Mouse (Mus musculus): ENCODE measurements around the gene Irf5. TPM values are rescaled to one million over a fixed set of nuclear protein-coding genes. Genes with fewer than 3 reads are reported as not detected.
"Not testable (repeated sequence)": the region's sequence is repeated elsewhere in the genome, so short reads cannot be mapped to it uniquely, and the experiment has no call there.

The Irf5 gene
- total RNA-seq, 2 experiments from 2014 or later, result 1.6 to 3.7 TPM

DNA sequence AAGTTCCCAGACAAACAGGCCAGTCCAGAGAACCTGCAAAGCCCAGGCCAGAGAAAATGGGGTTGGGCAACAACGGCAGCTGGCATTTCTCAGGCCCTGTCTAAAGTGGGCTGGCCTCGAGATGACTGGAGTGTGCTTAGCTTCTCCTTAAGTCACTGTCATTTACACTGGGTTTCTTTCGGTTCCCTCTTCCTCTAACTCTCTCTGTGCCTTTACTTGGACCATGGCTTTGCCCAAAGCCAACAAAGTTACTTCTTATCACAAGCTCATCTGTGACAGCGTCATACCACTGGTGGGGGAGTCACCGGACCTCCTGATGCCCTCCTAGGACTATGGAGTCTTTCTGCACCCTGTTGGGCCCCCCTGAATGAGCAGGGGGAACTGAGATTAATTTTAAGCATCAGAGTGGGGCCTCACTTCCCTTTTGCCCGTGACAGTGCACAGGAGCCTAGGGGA lies 2.4 kb upstream of the Irf5 start:
- intact Hi-C loops (cut with DNase I), result no loop called here
- DNase-seq, result no peak

DNA sequence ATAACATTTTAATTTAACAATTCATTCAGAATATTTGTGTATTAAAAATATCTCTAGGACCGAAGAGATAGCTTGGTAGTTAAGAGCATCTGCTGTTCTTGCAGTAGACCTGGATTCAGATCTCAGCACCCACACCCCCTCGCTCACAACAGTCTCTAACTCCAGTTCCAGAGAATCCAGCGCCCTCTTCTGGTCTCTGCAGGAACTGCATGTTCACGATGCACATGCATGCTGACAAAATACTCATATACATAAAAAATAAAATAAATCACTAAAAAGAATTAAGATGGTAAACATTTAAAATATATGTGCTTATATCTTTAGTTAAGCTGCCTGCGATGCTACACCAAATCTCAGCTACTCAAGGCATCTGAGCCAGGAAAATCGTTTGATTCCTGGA lies 1.2 kb upstream of the Irf5 start:
- DNase-seq, result no peak
- intact Hi-C loops (cut with DNase I), result no loop called here

DNA sequence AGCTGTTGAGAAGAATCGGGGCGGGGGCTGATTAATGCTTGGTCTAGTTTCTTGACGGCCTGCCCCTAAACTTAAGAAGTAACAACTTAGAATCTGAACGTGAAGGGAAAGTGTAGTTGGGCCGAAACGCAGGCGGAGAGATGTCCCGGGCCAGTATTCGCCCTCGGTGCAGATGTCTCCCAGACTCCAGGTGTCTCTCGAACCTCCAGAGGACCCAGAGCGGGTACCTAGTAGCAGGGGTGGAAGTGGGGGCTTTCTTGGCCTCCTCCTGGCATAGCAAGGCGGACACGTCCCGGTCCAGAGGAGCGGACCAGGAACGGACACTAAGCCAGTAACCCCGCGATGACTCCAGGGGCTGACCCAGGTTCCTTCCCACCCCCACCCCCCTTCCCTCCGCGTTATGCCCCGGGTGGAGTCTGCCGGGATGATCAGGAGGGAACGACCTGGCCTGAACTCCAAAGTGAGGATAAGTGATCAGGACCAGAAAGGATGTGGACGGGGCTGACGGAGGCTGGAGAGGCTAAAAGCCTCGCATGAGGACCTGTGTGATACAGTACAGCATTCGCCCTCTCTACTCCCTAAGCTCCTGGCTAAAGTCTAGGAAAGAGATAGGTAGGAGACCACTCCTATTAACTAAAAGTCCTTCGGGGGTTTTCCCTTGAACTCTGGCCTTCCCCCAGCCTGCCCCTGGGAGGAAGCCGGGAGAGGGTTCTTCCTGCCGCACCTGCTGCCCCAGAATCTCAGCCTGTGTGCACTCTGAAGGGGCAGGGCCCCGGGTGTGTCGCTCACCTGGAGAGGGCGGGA lies 1.1 kb downstream of the Irf5 start:
- DNase-seq, result no peak
- intact Hi-C loops (cut with DNase I), result no loop called here

DNA sequence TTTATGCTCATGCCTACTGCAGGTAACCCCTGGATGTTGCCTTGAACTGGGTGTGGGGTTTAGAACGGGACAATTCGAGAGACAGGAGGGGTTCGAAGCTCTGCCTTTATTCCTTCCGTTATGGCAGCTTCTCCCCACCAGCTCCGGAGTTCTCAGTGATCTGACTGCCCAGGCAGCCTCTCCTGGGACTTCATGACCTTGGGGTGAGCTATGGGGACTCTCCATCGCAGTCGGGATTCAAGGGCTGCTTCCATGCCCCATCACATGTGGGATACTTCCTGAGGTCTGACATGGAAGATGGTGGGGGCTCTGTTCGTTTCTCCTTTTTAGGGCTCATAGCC lies 1.7 kb downstream of the Irf5 start:
- intact Hi-C loops (cut with DNase I), result no loop called here

DNA sequence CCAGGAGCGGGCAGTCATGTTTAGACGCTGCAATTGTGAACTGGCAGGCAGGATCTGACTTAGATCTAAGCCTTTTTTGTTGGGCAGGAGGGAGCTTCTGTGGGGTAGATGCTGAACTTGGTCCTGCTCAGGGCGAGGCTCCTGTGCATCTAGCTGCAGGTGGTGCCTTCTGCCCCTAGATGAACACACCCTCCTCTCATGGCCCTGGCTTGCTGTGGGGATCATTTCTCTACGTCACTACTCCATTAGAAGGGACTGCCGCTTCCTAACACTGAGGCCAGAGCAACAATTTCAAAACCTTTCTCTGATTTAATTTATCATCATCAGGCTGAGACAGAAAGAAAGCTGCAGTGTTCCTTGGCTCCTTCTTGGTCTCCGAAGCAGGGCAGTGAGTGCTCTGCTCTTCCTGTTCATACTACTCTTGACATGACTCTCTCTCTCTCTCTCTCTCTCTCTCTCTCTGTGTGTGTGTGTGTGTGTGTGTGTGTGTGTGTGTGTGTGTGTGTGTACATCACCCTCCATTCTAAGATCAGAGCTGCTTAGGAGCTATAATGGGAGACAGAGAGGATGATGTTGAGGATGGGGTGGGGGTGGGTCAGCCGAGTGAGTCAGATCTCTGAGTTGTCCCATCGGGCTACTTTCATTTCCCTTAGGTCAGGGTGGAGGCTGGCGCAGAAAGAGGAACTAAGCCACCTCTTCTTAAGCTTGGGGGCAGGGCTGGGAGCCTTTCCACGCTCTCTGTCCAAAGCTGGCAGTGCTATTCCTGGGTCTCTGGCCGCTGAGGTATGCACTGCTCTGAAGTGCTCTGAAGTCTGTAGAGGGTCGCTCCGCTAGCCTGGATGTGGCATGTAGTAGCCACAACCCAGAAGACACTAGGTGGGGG lies 2.4 kb downstream of the Irf5 start:
- intact Hi-C loops (cut with DNase I), result no loop called here
- no peak for DNase-seq

More for the DNA sequence above, 1.7 kb downstream of the Irf5 start:
- DNase-seq, result no peak

DNA sequence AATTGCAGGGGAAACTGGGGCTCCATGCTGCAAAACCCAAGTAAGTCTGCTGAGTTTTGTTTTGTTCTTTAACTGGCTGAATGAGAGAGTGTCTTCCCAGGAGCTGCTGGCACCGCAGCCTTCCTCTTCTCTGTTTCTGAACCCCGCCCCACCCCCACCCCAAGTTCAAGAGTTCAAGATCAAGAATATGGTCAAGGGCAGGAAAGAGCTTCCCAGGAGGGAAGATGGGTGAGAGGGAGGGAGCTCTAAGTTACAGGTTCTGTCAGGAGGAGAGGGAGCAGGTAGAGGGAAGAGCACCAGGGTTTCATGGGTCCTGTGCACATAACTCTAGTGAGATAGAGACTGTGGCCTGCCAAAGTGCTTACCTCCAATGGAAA lies 3.0 kb downstream of the Irf5 start:
- DNase-seq, result no peak
- intact Hi-C loops (cut with DNase I), result no loop called here

DNA sequence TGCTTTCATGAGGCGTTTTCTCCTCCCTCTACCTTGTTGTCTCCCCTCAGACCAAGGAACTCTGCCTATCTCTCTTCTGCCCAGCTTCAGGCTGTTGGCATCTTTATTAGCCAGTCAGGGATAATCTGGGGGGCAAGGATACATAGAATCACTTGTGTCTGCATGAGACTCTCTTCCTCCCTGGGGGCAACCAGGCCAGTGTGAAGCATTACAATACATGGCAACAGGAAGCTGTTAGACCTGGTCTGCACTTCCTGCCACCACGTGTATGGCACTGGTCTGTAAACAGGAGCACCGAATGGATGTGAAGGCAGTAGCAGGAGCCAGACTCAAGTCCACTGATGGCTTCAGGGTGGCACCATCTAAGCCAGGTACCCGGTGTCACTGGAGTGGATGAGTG lies 3.6 kb downstream of the Irf5 start:
- intact Hi-C loops (cut with DNase I), result no loop called here
- DNase-seq, result no peak

DNA sequence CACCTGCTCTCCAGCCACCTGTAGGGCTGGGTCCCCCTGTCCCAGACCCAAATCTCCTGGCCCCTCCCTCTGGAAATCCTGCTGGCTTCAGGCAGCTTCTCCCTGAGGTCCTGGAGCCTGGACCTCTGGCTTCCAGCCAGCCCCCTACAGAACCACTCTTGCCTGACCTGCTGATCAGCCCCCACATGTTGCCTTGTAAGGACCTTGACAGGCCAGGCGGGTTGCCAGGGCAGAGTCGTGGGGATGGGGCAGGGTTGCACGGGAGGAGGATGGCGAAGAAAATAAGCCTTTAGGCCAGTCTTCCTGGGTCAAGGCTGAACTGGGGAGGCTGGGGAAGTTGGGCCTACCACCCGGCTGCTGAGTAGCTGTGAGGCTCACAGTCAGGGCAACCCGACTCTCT lies 8.9 kb downstream of the Irf5 start:
- DNase-seq, result no peak
- intact Hi-C loops (cut with DNase I), result no loop called here

DNA sequence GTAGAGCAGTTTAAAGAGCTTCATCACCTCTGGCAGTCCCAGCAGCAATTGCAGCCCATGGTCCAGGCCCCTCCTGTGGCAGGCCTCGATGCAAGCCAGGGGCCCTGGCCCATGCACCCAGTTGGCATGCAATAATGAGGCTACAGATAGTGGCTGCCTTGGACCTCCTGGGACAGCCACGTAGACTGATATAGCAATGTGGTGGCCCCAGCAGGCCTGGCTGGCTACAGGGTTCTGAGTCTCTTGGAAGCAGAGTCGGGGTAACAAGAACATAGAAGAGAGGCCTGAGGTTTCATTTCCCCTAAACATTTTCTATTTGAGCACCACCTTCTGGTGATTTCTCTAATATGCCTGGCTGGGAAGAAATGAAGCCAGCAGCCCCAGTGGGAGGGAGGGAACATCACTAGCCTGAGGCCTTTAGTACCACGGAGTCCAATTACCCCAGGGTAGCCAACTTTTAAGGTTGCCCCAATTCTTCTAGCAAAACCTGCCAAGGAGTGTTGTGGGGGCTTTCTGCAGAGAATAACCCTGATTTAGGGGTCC lies 10.3 kb downstream of the Irf5 start:
- DNase-seq, result no peak
- intact Hi-C loops (cut with DNase I), result no loop called here

DNA sequence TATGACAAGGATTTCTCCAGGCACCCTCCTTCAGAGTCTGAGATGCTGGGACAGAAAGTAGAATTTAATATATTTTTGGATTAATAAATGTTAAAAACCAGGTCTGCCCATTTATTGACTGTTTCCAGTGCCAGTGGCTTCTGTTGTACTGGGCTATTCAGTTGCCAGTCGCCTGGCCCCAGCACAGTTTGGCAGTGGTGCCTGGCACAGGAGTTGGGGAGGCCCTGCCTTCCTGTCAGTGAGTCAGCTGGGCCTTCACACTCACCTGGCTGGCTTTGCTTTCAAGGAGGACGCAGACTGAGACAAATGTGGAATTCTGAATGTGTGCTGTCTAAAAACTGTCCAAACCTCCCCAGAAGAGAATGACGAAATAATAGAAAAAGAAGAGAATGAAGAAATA lies 10.8 kb downstream of the Irf5 start:
- intact Hi-C loops (cut with DNase I), result no loop called here
- no peak for DNase-seq

DNA sequence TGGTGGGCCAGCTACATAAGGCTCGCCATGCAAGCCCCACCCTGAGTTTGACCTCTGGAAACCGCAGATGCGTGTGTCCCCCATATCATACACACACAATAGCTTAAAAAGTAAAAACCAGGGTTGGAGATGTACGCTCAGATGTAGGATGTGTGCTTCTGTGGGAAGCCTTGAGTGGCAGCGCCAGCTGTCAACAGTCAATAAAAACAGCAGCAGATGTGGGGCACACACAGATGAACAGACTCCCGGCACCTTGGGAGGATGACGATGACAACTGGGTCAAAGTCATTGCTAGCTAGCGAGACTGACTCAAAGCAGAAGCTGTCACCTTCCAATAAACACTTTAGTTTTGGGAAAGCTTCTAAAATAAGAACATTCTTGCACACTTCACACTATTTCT lies 13.1 kb downstream of the Irf5 start:
- DNase-seq, result no peak
- intact Hi-C loops (cut with DNase I), result no loop called here

DNA sequence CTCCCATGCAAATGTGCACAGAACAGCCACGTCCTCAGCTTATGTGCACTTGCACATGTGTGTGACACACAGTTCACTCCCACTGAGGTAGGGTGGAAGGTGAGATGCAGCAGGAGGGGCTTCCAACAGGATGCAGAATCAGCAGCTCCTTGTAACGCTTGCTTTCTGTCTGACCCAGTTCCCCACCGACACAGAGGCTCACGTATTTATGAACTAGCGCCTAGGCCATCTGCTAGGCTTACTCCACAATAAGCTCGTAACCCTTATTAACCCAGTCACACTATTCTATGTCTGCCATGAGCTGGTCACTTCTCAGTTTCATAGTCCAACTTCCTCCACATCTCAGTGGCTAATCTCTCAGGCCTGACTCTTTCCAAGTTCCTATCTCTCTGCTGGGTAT lies 13.8 kb downstream of the Irf5 start:
- intact Hi-C loops (cut with DNase I), result no loop called here

DNA sequence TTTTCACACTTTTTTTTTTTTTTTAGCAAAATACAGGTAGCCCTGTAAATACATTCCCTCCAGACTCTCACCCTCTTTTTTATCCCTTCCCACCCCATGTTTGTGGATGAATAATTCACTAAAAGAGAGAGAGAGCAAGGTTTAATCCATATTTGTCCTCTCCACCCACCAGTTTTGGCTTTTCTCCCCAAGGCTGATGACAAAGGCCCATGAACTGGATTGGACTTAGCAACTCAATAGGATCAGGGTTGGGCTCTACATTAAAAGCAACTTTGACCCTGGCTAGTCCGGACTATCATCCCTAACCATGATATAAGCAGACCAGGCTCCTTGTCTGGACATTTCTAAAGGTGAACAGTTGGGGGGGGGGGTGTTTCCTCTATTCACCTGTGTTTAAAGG lies 14.5 kb downstream of the Irf5 start:
- no peak for DNase-seq
- intact Hi-C loops (cut with DNase I), result no loop called here

More for the DNA sequence above, 13.8 kb downstream of the Irf5 start:
- DNase-seq, result no peak

DNA sequence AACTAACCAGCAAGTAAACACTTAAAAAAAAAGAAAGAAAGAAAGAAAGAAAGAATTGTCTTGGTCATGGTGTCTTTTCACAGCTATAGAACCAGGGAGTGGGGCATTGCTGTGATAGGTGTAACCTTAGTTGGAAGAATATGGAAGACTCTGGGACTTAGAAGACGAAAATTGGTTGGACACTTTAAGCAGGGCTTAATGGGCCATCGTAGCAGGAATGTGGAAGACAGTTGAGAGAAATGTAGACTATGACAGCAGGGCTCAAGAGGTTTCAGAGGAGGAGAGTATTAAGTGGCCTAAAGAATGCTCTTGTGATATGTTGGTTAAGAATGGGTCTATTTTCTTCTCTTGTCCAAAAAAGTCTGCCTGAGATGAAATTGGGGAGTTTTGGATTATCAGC lies 19.2 kb downstream of the Irf5 start:
- intact Hi-C loops (cut with DNase I), result no loop called here
- no peak for DNase-seq

DNA sequence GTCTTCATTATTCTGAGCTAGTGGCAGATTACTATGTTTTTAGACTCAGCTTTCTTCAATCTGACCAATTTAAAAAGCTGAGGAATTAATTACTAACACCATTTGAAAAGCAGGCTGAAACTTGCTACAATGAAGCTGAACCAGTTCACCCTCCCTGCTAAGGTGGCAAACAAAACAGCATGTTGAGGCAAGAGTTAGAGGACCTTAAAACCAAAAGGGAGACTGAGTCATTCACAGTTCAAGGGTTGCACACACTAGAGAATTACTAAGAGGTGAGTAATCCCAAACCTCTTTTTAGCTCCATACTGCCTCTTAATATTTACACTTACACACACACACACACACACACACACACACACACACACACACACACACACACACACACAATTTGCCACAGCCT lies 21.2 kb downstream of the Irf5 start:
- no peak for DNase-seq
- intact Hi-C loops (cut with DNase I), result no loop called here

DNA sequence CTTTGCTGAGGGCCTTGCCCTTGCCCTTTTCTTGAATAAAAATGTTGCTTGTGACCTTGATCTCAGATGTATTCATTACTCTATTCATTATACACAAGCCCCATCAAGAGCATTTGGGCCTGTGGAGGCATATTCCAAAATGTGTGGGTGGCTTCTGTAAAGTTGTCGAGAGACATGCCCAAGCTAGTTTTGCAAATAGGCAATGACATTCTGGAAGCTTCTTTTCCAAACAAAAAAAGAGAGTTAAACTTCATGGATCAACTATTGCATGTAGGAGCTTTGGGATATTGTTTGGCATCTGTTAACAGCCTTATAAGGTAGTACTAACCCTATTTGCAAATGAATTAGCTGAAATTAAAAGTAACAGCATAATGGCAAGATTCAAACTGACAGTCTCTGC lies 21.7 kb downstream of the Irf5 start:
- intact Hi-C loops (cut with DNase I), result no loop called here

DNA sequence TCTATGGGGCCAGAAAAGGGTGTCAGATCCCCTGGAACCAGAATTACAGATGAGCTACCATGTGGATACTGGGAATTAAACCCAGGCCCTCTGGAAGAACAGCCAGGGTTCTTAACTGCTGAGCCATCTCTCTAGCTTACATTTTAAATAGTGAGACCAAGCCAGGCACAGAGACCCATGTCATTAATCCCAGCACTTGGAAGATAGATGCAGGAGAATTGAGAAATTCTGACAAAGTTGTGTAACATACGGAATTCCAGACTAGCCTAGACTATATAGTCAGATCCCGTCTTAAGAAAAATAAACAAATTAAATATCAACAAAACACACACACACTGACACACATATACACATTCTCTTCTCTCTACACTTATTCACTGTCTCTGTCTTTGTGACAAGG lies 26.1 kb downstream of the Irf5 start:
- intact Hi-C loops (cut with DNase I), result no loop called here
- DNase-seq, result no peak

More for the DNA sequence above, 21.7 kb downstream of the Irf5 start:
- DNase-seq, result no peak

DNA sequence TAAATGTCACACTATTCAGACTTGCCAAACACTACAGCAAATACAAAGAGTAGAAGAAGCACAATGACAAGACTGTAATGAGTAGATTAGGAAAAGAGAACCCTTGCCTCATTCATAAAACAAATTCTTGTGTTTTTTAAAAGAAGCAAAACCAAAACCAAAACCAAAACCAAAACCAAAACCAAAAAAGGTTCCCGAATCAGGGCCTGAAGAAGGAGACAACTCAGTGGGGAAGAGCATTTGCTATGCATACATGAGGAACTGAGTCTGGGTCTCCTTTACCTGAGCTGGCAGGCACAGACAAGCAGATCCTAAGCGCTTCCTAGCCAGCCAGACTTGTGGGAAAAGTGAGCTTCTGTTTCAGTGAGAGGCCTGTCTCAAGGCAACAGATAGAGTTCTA lies 30.7 kb downstream of the Irf5 start:
- intact Hi-C loops (cut with DNase I), result no loop called here
- DNase-seq, result no peak

DNA sequence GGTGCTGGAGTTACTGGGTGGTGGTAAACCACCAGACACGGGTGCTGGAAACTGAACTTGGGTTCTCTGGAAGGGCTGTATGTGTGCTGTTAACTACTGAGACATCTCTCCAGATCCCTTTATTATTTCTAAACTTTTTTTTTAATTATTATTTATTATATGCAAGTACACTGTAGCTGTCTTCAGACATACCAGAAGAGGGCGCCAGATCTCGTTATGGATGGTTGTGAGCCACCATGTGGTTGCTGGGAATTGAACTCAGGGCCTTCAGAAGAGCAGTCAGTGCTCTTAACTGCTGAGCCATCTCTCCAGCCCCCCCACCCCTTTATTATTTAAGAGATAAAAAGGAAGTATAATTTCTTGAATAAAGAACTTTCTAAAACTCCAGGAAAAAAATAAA lies 50.0 kb downstream of the Irf5 start:
- intact Hi-C loops (cut with DNase I), result loop anchor here (10.0 kb wide), 1 partner anchor 78 kb away; no protein-coding TSS in a partner anchor
- DNase-seq, result not testable (repeated sequence)

DNA sequence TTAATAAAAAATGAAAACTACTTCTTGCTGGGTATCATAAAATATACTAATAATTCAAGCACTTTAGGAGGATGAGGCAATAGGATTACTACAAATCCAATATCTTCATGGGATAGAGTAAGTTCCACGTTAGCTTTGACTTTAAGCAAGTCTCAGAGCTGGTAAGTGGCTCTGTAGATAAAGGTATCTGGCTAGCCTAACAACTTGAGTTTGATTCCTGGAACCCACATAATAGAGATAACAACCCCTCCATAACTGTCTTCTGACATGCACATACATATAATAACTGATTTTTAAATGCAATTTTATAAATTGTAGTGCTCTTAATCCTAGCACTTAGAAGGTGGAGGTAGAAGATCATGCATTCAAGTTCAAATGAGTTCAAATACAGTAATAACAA lies 54.3 kb downstream of the Irf5 start:
- DNase-seq, result no peak
- intact Hi-C loops (cut with DNase I), result no loop called here

DNA sequence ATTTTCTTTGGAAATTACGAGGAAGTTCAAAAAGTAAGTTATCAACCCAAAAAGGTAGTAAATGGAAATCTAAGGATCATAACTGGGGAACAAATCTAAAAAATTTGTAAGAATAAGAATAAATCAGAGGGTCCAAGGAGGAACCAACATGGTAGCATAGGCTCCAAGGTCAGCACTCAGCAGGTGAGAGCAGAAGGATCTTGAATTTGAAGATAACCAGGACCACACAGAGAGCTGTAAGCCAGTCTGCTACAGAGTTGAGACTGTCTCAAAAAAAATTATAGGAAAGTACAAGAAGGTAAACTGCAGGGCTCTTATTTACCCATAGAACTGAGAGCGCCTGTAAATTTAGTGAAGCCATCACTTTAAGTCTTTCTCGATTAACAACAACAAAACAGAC lies 54.8 kb downstream of the Irf5 start:
- intact Hi-C loops (cut with DNase I), result no loop called here
- DNase-seq, result no peak
